Mouse (Mus musculus) limb, embryonic 10.5 days (tissue): ENCODE results near the gene Olfr822. TPM values are rescaled to one million over a fixed set of nuclear protein-coding genes. Genes with fewer than 3 reads are reported as not detected.
"Not testable (repeated sequence)": the region's sequence is repeated elsewhere in the genome, so short reads cannot be mapped to it uniquely, and the experiment has no call there.

Experiments
- DNase-seq: peaks from one replicate; pipeline ENCODE4 v3.0.0-alpha.2; 2017; ENCODE audit warnings: low spot score
- H3K27ac ChIP-seq: fragments of 300-500 bp; sonication (generic); 2 replicates; pipeline ENCODE4 v1.5.1; 2016; ENCODE audit warnings: mild to moderate bottlenecking
- H3K27me3 ChIP-seq: fragments of 300-500 bp; sonication (generic); 2 replicates; pipeline ENCODE4 v1.6.1; 2016; ENCODE audit warnings: low read depth, mild to moderate bottlenecking; ENCODE audit not compliant: poor library complexity, severe bottlenecking
- H3K36me3 ChIP-seq: fragments of 300-500 bp; sonication (generic); 2 replicates; pipeline ENCODE4 v1.6.1; 2016; ENCODE audit warnings: mild to moderate bottlenecking, moderate library complexity
- H3K4me1 ChIP-seq: fragments of 300-500 bp; sonication (generic); 2 replicates; pipeline ENCODE4 v1.6.1; 2016
- H3K4me3 ChIP-seq: fragments of 300-500 bp; sonication (generic); 2 replicates; pipeline ENCODE4 v1.5.1; 2016; ENCODE audit warnings: mild to moderate bottlenecking, moderate library complexity
- H3K9me3 ChIP-seq: fragments of 300-500 bp; sonication (generic); replicated peaks from 2 replicates; pipeline ENCODE4 v1.6.1; 2016; ENCODE audit warnings: mild to moderate bottlenecking
- WGBS: fragments of 180-500 bp; shearing (Covaris S2); methylation state at CpG from one replicate; pipeline ENCODE4 v1.1.7; 2016; 5-methylcytosine and 5-hydroxymethylcytosine counted together
- polyA plus RNA-seq: library from polyadenylated mRNA; unstranded; fragments of >200 nt; fragmentation: Nextera tagmentation; extraction: Ambion mirVana; gene quantifications from 2 replicates; pipeline ENCODE4 v1.2.1, GENCODE M21; 2016

The Olfr822 gene
- not detected in 2 replicates for polyA plus RNA-seq

DNA sequence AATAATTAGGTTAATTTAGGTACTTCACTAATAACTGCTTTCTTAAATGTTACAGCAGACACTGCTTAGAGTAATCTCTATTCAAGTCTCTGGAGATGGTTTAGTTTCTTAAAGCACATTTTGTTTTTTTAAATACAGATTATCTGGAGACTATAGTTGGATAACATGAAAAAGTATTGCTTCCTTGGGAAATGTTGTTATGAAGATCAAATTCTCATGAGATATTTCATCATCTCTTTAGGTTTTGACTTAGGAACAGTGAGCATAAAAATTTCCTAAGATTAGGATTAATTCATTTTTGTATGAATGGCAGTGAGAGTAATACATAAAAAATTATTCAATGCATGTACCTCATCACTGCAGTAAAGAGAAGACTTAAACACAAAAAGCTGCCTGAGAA, at the start of gene Olfr822:
Gene Olfr822, plus strand, starts transcription at position 301 of the 400 bp plus-strand sequence.
- no peaks in the 10 kb centered on the region for H3K9me3 ChIP-seq
- H3K4me1 ChIP-seq, result no peaks in the 10 kb centered on the region
- no peaks in the 10 kb centered on the region for H3K27me3 ChIP-seq
- no peak for DNase-seq
- no peak within 1 kb of the TSS for H3K4me3 ChIP-seq
- H3K36me3 ChIP-seq, result no peaks in the 10 kb centered on the region
- no peak within 1 kb of the TSS for H3K27ac ChIP-seq

DNA sequence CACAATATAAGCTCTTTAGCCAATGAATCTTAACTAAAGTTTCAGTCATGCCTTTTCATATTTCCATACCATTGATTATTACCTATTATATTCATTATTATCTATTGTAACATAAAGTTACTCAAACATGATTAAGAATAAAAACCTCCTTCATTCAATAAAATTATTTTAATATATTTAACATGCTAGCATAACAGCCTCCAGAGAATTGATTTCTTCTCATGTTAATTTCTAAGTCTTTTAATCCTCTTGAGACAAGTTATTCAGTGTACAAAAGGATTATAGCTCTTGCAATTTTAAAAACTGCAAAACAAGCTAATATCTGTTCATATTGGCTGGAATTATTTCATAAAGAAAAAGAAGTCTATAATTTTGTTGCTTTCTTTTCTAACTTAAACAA, 41.0 kb upstream of the Olfr822 start, which contains the start of gene Olfr821:
Gene Olfr821, plus strand, starts transcription at position 301 of the 400 bp plus-strand sequence.
- Histone ChIP-seq H3K27me3 (no peaks in the 10 kb centered on the region), H3K4me1 (no peaks in the 10 kb centered on the region), H3K9me3 (no peaks in the 10 kb centered on the region), H3K27ac (no peak within 1 kb of the TSS), H3K4me3 (no peak within 1 kb of the TSS), H3K36me3 (no peaks in the 10 kb centered on the region)
- no peak for DNase-seq

DNA sequence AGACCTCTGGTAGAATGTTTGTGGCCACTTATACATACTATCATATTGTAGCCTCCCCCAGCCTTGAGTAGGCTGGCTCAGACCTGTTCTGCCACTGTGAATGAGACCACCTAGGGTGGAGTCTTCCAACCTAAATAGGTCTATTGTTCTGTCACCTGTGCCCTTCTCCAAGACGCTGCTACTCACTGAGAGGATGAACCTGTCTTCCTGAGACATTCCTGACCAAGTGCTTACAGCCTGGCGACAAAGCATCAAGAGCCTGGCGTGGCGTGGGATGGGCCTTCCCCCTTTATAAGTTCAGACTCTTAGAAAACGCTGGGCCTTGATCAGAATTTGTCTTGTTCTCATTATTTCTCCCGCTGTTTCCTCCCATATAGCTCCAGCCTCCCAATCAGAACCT, 33.9 kb upstream of the Olfr822 start:
- Histone ChIP-seq H3K36me3 (no peaks in the 10 kb centered on the region), H3K9me3 (no peaks in the 10 kb centered on the region), H3K4me1 (no peaks in the 10 kb centered on the region), H3K4me3 (no peak overlapping the region), H3K27ac (no peak overlapping the region), H3K27me3 (no peaks in the 10 kb centered on the region)
- 69% methylated on average over 6 of the region's 6 CpGs for WGBS
- no peak for DNase-seq

DNA sequence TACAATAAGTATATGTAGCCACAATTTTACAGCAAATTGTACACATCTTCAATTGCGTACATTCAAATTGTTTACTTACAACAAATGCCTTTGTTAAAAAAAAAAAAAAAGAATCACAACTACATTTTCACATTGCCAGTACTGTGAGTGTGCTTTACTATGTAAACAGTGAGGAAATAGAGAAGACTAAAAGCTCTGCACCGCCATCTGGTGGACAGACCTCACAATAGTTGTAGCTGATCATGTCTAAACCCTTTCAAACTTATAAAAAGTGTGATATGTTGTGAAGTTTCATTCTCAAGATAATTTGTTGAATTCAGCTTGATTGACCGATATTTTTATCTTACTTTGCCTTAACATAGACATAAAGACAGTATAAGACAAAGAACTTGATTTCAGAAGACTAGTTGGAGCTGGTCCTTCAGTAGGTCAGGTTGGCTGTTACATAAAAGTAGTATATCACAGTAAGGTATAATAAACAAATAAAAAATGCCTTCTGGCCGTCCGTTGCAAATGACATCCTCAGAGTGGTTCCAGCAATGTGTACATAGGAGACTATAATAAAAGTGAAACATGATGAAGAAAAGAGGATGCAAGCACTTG, 21.9 kb downstream of the Olfr822 start:
- no peaks in the 10 kb centered on the region for H3K27me3 ChIP-seq
- H3K4me3 ChIP-seq, result no peak overlapping the region
- H3K4me1 ChIP-seq, result no peaks in the 10 kb centered on the region
- H3K9me3 ChIP-seq, result no peaks in the 10 kb centered on the region
- DNase-seq, result peak; percentile 64
- 21% methylated on average over 5 of the region's 5 CpGs for WGBS
- H3K27ac ChIP-seq, result no peak overlapping the region
- H3K36me3 ChIP-seq, result no peaks in the 10 kb centered on the region

DNA sequence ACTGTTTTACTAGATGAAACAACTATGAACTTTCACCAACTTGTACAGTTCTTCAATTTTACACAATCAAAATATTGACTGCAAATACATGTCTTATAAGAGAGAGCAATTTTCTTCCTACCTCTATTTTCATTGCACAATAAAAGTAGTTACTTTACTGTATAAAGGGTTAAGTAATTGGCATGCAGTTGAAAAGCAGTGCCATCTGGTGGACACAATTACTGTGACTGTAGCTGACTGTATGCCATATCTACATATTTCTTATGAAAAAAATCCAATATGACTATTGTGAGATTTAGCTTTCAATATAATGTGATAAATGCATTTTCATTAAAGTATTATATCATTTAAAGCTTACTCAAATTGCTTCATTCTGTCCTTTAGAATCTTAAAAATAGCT, 25.1 kb downstream of the Olfr822 start:
- no peak overlapping the region for H3K27ac ChIP-seq
- H3K36me3 ChIP-seq, result no peaks in the 10 kb centered on the region
- no peak for DNase-seq
- no peak overlapping the region for H3K4me3 ChIP-seq
- H3K9me3 ChIP-seq, result no peaks in the 10 kb centered on the region
- no peaks in the 10 kb centered on the region for H3K4me1 ChIP-seq
- no peaks in the 10 kb centered on the region for H3K27me3 ChIP-seq

DNA sequence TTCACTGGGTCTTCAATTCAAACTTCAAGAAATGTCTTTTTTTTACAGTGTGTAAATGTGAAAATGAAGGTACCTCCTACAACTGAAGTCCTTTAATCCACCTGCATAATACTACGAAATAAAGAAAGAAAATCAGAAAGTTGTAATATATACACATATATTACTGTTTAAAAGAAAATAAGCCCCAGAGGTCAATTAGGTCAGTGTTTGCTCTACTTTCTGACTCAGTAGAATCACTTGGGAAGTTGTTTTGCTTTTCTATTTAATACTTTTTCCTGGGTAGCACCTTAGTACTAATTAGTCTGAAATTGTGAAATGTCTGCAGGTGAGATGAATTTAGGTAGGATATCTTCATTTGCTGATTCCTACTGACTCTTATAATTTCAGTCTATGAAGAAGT, 44.3 kb downstream of the Olfr822 start, which contains the start of gene Olfr823:
Gene Olfr823, minus strand, starts transcription at position 101 of the 400 bp plus-strand sequence.
- H3K4me1 ChIP-seq, H3K4me3 ChIP-seq, DNase-seq, H3K27ac ChIP-seq, H3K27me3 ChIP-seq, H3K36me3 ChIP-seq, H3K9me3 ChIP-seq: not testable (repeated sequence)
- WGBS, result 70% methylated on average over 1 of the region's 1 CpGs

DNA sequence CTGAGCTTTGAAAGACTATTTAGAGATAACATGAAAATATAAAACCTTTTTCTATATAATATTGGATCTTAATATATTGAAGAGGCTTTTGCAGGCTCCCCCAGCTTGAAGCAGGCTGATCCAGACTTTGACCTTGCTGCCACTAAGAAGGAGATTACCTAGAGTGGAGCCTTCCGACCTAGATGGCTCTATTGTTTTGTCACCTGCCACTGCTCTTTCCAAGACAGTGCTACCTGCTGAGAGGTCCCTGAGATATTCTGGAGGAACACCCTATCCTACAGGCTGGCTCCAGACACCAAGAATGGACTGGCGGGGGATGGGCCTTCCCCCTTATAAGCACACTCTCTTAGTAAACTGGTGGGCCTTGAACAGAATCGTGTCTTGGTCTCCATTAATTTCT, 45.0 kb downstream of the Olfr822 start:
- not testable (repeated sequence) for H3K36me3 ChIP-seq, DNase-seq, H3K27ac ChIP-seq, H3K4me3 ChIP-seq, H3K4me1 ChIP-seq, H3K27me3 ChIP-seq, H3K9me3 ChIP-seq
- 76% methylated on average over 3 of the region's 3 CpGs for WGBS

Other genes with a start within 250 kb of the Olfr822 start
- gene Olfr812, start 225.1 kb upstream of the Olfr822 start, polyA plus RNA-seq, result not detected in 2 replicates
- not detected in 2 replicates for gene Olfr813, start 215.8 kb upstream of the Olfr822 start, polyA plus RNA-seq
- gene Olfr814, start 191.4 kb upstream of the Olfr822 start, polyA plus RNA-seq, result not detected in 2 replicates
- not detected in 2 replicates for gene Olfr815, start 165.3 kb upstream of the Olfr822 start, polyA plus RNA-seq
- gene Olfr816, start 155.6 kb upstream of the Olfr822 start, polyA plus RNA-seq, result not detected in 2 replicates
- gene Olfr818, start 122.1 kb upstream of the Olfr822 start, polyA plus RNA-seq, result not detected in 2 replicates
- gene Olfr819, start 103.9 kb upstream of the Olfr822 start, polyA plus RNA-seq, result not detected in 2 replicates
- not detected in 2 replicates for gene Olfr247, start 95.1 kb upstream of the Olfr822 start, polyA plus RNA-seq
- not detected in 2 replicates for gene Gm10310, start 86.1 kb upstream of the Olfr822 start, polyA plus RNA-seq
- gene Olfr820, start 58.6 kb upstream of the Olfr822 start, polyA plus RNA-seq, result not detected in 2 replicates
- gene Olfr821, start 40.9 kb upstream of the Olfr822 start, polyA plus RNA-seq, result not detected in 2 replicates
- not detected in 2 replicates for gene Olfr823, start 44.2 kb downstream of the Olfr822 start, polyA plus RNA-seq
- gene Olfr824, start 58.8 kb downstream of the Olfr822 start, polyA plus RNA-seq, result not detected in 2 replicates
- not detected in 2 replicates for gene Olfr825, start 95.6 kb downstream of the Olfr822 start, polyA plus RNA-seq
- not detected in 2 replicates for gene Olfr826, start 113.0 kb downstream of the Olfr822 start, polyA plus RNA-seq
- gene Olfr827, start 143.2 kb downstream of the Olfr822 start, polyA plus RNA-seq, result not detected in 2 replicates
- 0.05 and 0.11 TPM in 2 replicates for gene Neurod4, start 209.0 kb downstream of the Olfr822 start, polyA plus RNA-seq